Mouse (Mus musculus) G1E (cell line): ENCODE measurements around the gene B3gnt3. TPM values are rescaled to one million over a fixed set of nuclear protein-coding genes. Genes with fewer than 3 reads are reported as not detected.

Experiments
- ATAC-seq: 2 replicates; pipeline ENCODE4 v1.8.0; 2016; ENCODE audit warnings: mild to moderate bottlenecking; ENCODE audit not compliant: insufficient number of reproducible peaks, poor library complexity, low FRiP score, severe bottlenecking; ENCODE audit errors: extremely low read depth
- DNase-seq: peaks from one replicate; pipeline ENCODE4 v3.0.0; 2012; ENCODE audit warnings: low spot score
- H3K27me3 ChIP-seq: 2 replicates; pipeline ENCODE4 v1.6.1; 2012; ENCODE audit warnings: mild to moderate bottlenecking, low read length, inconsistent platforms; ENCODE audit not compliant: insufficient read depth
- H3K36me3 ChIP-seq: replicated peaks from 2 replicates; pipeline ENCODE3; 2012; ENCODE audit warnings: mild to moderate bottlenecking, inconsistent platforms
- H3K4me1 ChIP-seq: 2 replicates; pipeline ENCODE4 v1.6.1; 2012; ENCODE audit warnings: low read depth, low read length, inconsistent platforms, mixed read lengths; ENCODE audit not compliant: insufficient read depth
- H3K4me3 ChIP-seq: 2 replicates; pipeline ENCODE4 v1.5.1; 2012; ENCODE audit warnings: low read depth, mild to moderate bottlenecking, inconsistent platforms, low read length, moderate library complexity, mixed read lengths
- H3K9me3 ChIP-seq: replicated peaks from 2 replicates; pipeline ENCODE4 v1.6.1; 2012; ENCODE audit warnings: inconsistent platforms
- CTCF ChIP-seq: IDR thresholded peaks from 2 replicates; pipeline ENCODE4 v1.5.1; 2012; ENCODE audit warnings: low read depth, low read length, inconsistent platforms, mixed read lengths
- GATA1 ChIP-seq: IDR thresholded peaks from 2 replicates; pipeline ENCODE4 v1.6.1; 2012; ENCODE audit warnings: borderline replicate concordance, low read length, inconsistent platforms, mixed read lengths
- GATA2 ChIP-seq: IDR thresholded peaks from 2 replicates; pipeline ENCODE4 v1.6.1; 2012; ENCODE audit warnings: low read depth, low read length, inconsistent platforms, borderline replicate concordance
- POLR2AphosphoS5 ChIP-seq: IDR thresholded peaks from 2 replicates; pipeline ENCODE4 v1.6.1; 2012; ENCODE audit warnings: low read depth, low read length, inconsistent platforms; ENCODE audit not compliant: insufficient replicate concordance
- TAL1 ChIP-seq: conservative IDR thresholded peaks from 2 replicates; pipeline ENCODE4 v1.6.1; 2012; ENCODE audit warnings: low read depth, low read length, inconsistent platforms, mixed read lengths
- polyA plus RNA-seq: library from polyadenylated mRNA; stranded (reverse); fragments of >175 nt; gene quantifications from 2 replicates; pipeline ENCODE4 v1.2.3, GENCODE M21; 2012
- total RNA-seq, 2 experiments: library from RNA; stranded (forward) in 1 of 2; stranded (reverse) in 1 of 2; fragments of 200-1000 nt in 1 of 2; fragments of >200 nt in 1 of 2; fragmentation: Nextera tagmentation in 1 of 2; gene quantifications; 2 replicates each; pipeline ENCODE4 v1.2.3; 2014 to 2017

Gene B3gnt3
- total and polyA plus RNA-seq, 3 experiments: 0.05 TPM; not detected in 2

- Histone ChIP-seq H3K27me3 (no peaks in the 10 kb centered on the region), H3K4me1 (peaks cover 3% of the 10 kb centered on the region; the same call in 1 of the 2 replicates), H3K9me3 (peaks cover 3% of the 10 kb centered on the region; the same call in 1 of the 2 replicates), H3K36me3 (peaks cover 69% of the 10 kb centered on the region), H3K4me3 (no peak overlapping the region)
- no peak for ATAC-seq
- DNase-seq: no peak
- no peak for TF ChIP-seq GATA1
- TF ChIP-seq GATA2: no peak
- TF ChIP-seq POLR2AphosphoS5: no peak
- TF ChIP-seq CTCF: no peak
Observed at GRCm38 (mm10) chr8:71686143-71686734, 15.3 kb downstream of the B3gnt3 start.

- Histone ChIP-seq H3K36me3 (peaks cover 76% of the 10 kb centered on the region), H3K4me3 (no peak overlapping the region), H3K9me3 (peaks cover 3% of the 10 kb centered on the region; the same call in 1 of the 2 replicates), H3K4me1 (peaks cover 3% of the 10 kb centered on the region; the same call in 1 of the 2 replicates), H3K27me3 (no peaks in the 10 kb centered on the region)
- DNase-seq (no peak), ATAC-seq (no peak)
- TF ChIP-seq CTCF (no peak), GATA2 (no peak), TAL1 (no peak), GATA1 (no peak), POLR2AphosphoS5 (no peak)
Observed at GRCm38 (mm10) chr8:71685573-71685972, 16.0 kb downstream of the B3gnt3 start.

- DNase-seq: no peak
- peaks cover 3% of the 10 kb centered on the region; the same call in 1 of the 2 replicates for H3K9me3 ChIP-seq
- TF ChIP-seq GATA1 (no peak), POLR2AphosphoS5 (no peak), TAL1 (no peak), GATA2 (no peak), CTCF (no peak)
- no peak for ATAC-seq
- H3K4me3 ChIP-seq: no peak overlapping the region
- H3K36me3 ChIP-seq: peaks cover 83% of the 10 kb centered on the region
- peaks cover 3% of the 10 kb centered on the region; the same call in 1 of the 2 replicates for H3K4me1 ChIP-seq
- no peaks in the 10 kb centered on the region for H3K27me3 ChIP-seq
Observed at GRCm38 (mm10) chr8:71684701-71685100, 16.9 kb downstream of the B3gnt3 start.

GRCm38 (mm10) chr8:71682832-71683231 is 18.8 kb downstream of the B3gnt3 start:
- DNase-seq: no peak
- Histone ChIP-seq H3K27me3 (no peaks in the 10 kb centered on the region), H3K4me3 (no peak overlapping the region), H3K36me3 (peaks cover 96% of the 10 kb centered on the region), H3K9me3 (peaks cover 18% of the 10 kb centered on the region), H3K4me1 (peaks cover 8% of the 10 kb centered on the region)
- no peak for ATAC-seq
- no peak for TF ChIP-seq TAL1
- TF ChIP-seq GATA2: no peak
- TF ChIP-seq CTCF: no peak
- no peak for TF ChIP-seq POLR2AphosphoS5
- TF ChIP-seq GATA1: no peak

DNA sequence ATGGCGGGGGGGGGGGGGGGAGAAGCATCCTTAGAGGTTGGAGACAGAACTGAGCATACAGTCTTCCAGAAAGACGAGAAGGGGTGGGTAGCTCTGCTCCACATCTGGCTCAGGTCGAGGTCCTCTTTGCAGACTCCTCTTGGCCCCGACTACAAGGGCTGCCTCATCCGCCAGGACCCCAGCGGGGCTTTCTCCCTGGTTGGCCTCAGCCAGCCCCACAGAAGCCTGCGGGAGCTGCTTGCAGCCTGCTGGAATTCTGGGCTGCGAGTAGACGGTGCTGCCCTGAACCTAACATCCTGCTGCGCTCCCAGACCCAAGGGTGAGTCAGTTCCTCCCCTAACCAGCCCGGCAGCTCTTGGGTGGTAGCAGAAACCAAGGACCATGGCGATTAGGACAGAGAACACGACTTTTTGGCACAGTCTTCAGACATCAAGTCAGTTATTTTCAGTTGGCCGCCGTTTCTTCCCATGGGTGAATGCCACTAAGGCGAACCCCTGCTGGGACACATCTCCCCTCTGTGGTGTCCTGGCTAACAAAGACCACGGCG is 20.1 kb downstream of the B3gnt3 start:
- DNase-seq (no peak), ATAC-seq (no peak)
- Histone ChIP-seq H3K36me3 (peaks cover 88% of the 10 kb centered on the region), H3K9me3 (peaks cover 18% of the 10 kb centered on the region), H3K4me3 (no peak overlapping the region), H3K27me3 (no peaks in the 10 kb centered on the region), H3K4me1 (peaks cover 19% of the 10 kb centered on the region)
- TF ChIP-seq POLR2AphosphoS5: no peak
- no peak for TF ChIP-seq TAL1
- TF ChIP-seq CTCF: no peak
- no peak for TF ChIP-seq GATA1
- no peak for TF ChIP-seq GATA2

DNA sequence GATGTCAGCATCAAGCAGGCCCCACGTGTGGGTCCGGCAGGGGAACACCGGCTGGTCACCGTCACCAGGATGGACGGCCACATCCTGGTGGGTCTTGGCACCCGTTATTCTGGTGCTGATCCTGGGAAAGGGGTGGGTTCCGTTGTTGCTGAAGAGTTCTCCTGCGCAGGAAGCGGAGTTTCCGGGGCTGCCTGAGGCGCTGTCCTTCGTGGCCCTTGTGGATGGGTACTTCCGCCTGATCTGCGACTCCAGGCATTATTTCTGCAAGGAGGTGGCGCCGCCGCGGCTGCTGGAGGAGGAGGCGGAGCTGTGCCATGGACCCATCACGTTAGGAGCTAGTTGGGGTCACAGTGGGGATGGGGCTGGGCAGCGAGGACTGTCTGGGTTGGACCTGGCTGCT is 21.1 kb downstream of the B3gnt3 start:
- H3K36me3 ChIP-seq: peaks cover 79% of the 10 kb centered on the region
- H3K27me3 ChIP-seq: no peaks in the 10 kb centered on the region
- H3K4me1 ChIP-seq: peaks cover 25% of the 10 kb centered on the region
- no peak for DNase-seq
- TF ChIP-seq GATA2: no peak
- no peak for TF ChIP-seq GATA1
- no peak for TF ChIP-seq CTCF
- no peak for TF ChIP-seq POLR2AphosphoS5
- no peak for TF ChIP-seq TAL1
- H3K4me3 ChIP-seq: no peak overlapping the region
- no peak for ATAC-seq
- H3K9me3 ChIP-seq: peaks cover 15% of the 10 kb centered on the region
